Mouse (Mus musculus) heart, embryonic 16.5 days (tissue): ENCODE data around the gene Hsdl2. TPM values are rescaled to one million over a fixed set of nuclear protein-coding genes. Genes with fewer than 3 reads are reported as not detected.

Source experiments
- ATAC-seq: fragments of 200-750 bp; cut with Nextera tagmentation; replicated peaks from 2 replicates; pipeline ENCODE4 v1.8.0; 2017; ENCODE audit warnings: moderate number of reproducible peaks; ENCODE audit not compliant: insufficient read depth, low FRiP score; ENCODE audit errors: extremely low read depth
- H3K27ac ChIP-seq: fragments of 300-500 bp; sonication (generic); 2 replicates; pipeline ENCODE4 v1.5.1; 2014; ENCODE audit warnings: mild to moderate bottlenecking, low read length, control low read depth, moderate library complexity
- H3K27me3 ChIP-seq: fragments of 300-500 bp; sonication (generic); 2 replicates; pipeline ENCODE4 v1.6.1; 2014; ENCODE audit warnings: low read length, mixed read lengths; ENCODE audit not compliant: control insufficient read depth, insufficient read depth
- H3K36me3 ChIP-seq: fragments of 300-500 bp; sonication (generic); 2 replicates; pipeline ENCODE4 v1.6.1; 2014; ENCODE audit not compliant: control insufficient read depth, insufficient read depth
- H3K4me1 ChIP-seq: fragments of 300-500 bp; sonication (generic); 2 replicates; pipeline ENCODE4 v1.6.1; 2014; ENCODE audit warnings: low read length, mixed read lengths; ENCODE audit not compliant: control insufficient read depth, insufficient read depth
- H3K4me2 ChIP-seq: fragments of 300-500 bp; sonication (generic); 2 replicates; pipeline ENCODE4 v1.6.1; 2014; ENCODE audit warnings: low read depth, mild to moderate bottlenecking, control low read depth, low read length
- H3K4me3 ChIP-seq: fragments of 300-500 bp; sonication (generic); 2 replicates; pipeline ENCODE4 v1.5.1; 2014; ENCODE audit warnings: mild to moderate bottlenecking, control low read depth, low read length
- H3K9ac ChIP-seq: fragments of 300-500 bp; sonication (generic); 2 replicates; pipeline ENCODE4 v1.6.1; 2014; ENCODE audit warnings: low read length, control low read depth
- H3K9me3 ChIP-seq: fragments of 300-500 bp; sonication (generic); replicated peaks from 2 replicates; pipeline ENCODE4 v1.6.1; 2016; ENCODE audit warnings: low read length; ENCODE audit not compliant: control insufficient read depth
- WGBS: fragments of 180-500 bp; shearing (Covaris S2); extraction: QIAGEN DNeasy Blood & Tissue Kit; methylation state at CpG from one replicate; pipeline ENCODE4 v1.1.7; 2014; 5-methylcytosine and 5-hydroxymethylcytosine counted together
- polyA plus RNA-seq: library from polyadenylated mRNA; unstranded; fragments of >200 nt; fragmentation: Nextera tagmentation; extraction: Ambion mirVana; gene quantifications from 2 replicates; pipeline ENCODE4 v1.2.1, GENCODE M21; 2015

The Hsdl2 gene
- polyA plus RNA-seq, 1 experiment from 2014 or later, result 88.0 TPM

- no peak for ATAC-seq
- 39% methylated on average over 7 of the region's 7 CpGs for WGBS
- no peak overlapping the region for H3K9ac ChIP-seq
Measured at GRCm38 (mm10) chr4:59629076-59629874, 47.9 kb downstream of the Hsdl2 start.

GRCm38 (mm10) chr4:59630122-59630521 is 48.8 kb downstream of the Hsdl2 start:
- Histone ChIP-seq H3K27me3 (no peaks in the 10 kb centered on the region), H3K4me2 (peak overlapping the region; percentile 30; the same call in 1 of the 2 replicates), H3K4me1 (peaks cover 15% of the 10 kb centered on the region), H3K27ac (no peak overlapping the region), H3K9ac (peak overlapping the region; percentile 41; the same call in 1 of the 2 replicates), H3K4me3 (no peak overlapping the region), H3K36me3 (no peaks in the 10 kb centered on the region), H3K9me3 (no peaks in the 10 kb centered on the region)
- no peak for ATAC-seq
- 47% methylated on average over 9 of the region's 9 CpGs for WGBS

More at GRCm38 (mm10) chr4:59629076-59629874, 47.9 kb downstream of the Hsdl2 start:
- Histone ChIP-seq H3K27me3 (no peaks in the 10 kb centered on the region), H3K9me3 (no peaks in the 10 kb centered on the region), H3K36me3 (no peaks in the 10 kb centered on the region), H3K4me3 (no peak overlapping the region), H3K4me2 (no peak overlapping the region), H3K27ac (no peak overlapping the region), H3K4me1 (peaks cover 15% of the 10 kb centered on the region)

GRCm38 (mm10) chr4:59634532-59634931 is 53.2 kb downstream of the Hsdl2 start:
- Histone ChIP-seq H3K9me3 (no peaks in the 10 kb centered on the region), H3K4me1 (peaks cover 23% of the 10 kb centered on the region), H3K9ac (no peak overlapping the region), H3K27ac (no peak overlapping the region), H3K4me2 (no peak overlapping the region), H3K36me3 (no peaks in the 10 kb centered on the region), H3K27me3 (no peaks in the 10 kb centered on the region), H3K4me3 (no peak overlapping the region)
- no peak for ATAC-seq
- WGBS, result 71% methylated on average over 1 of the region's 1 CpGs

- Histone ChIP-seq H3K4me1 (peaks cover 29% of the 10 kb centered on the region), H3K9me3 (no peaks in the 10 kb centered on the region), H3K36me3 (no peaks in the 10 kb centered on the region), H3K27me3 (no peaks in the 10 kb centered on the region), H3K9ac (0 out of 2 replicates have a peak overlapping the region, but pooled peaks have one; percentile 11), H3K4me2 (peak overlapping the region; percentile 12; the same call in 1 of the 2 replicates), H3K27ac (peak overlapping the region; percentile 69), H3K4me3 (no peak overlapping the region)
- ATAC-seq, result no peak
Measured at GRCm38 (mm10) chr4:59639163-59639562, 57.8 kb downstream of the Hsdl2 start.

- 69% methylated on average over 2 of the region's 2 CpGs for WGBS
- H3K36me3 ChIP-seq, result no peaks in the 10 kb centered on the region
- H3K27me3 ChIP-seq, result no peaks in the 10 kb centered on the region
- no peak overlapping the region for H3K4me3 ChIP-seq
- H3K27ac ChIP-seq, result no peak overlapping the region
- H3K9me3 ChIP-seq, result no peaks in the 10 kb centered on the region
- H3K9ac ChIP-seq, result no peak overlapping the region
- no peak overlapping the region for H3K4me2 ChIP-seq
- no peak for ATAC-seq
- H3K4me1 ChIP-seq, result peaks cover 23% of the 10 kb centered on the region
Measured at GRCm38 (mm10) chr4:59640720-59641119, 59.4 kb downstream of the Hsdl2 start.

- no peak for ATAC-seq
- peaks cover 21% of the 10 kb centered on the region for H3K4me1 ChIP-seq
Measured at GRCm38 (mm10) chr4:59642039-59642438, 60.7 kb downstream of the Hsdl2 start.

GRCm38 (mm10) chr4:59642657-59643056 is 61.3 kb downstream of the Hsdl2 start:
- no peaks in the 10 kb centered on the region for H3K36me3 ChIP-seq
- H3K9ac ChIP-seq, result no peak overlapping the region
- no peaks in the 10 kb centered on the region for H3K9me3 ChIP-seq
- H3K27ac ChIP-seq, result no peak overlapping the region
- H3K27me3 ChIP-seq, result no peaks in the 10 kb centered on the region
- no peak overlapping the region for H3K4me3 ChIP-seq
- ATAC-seq, result no peak
- 84% methylated on average over 2 of the region's 2 CpGs for WGBS
- no peak overlapping the region for H3K4me2 ChIP-seq
- H3K4me1 ChIP-seq, result peaks cover 21% of the 10 kb centered on the region

More at GRCm38 (mm10) chr4:59642039-59642438, 60.7 kb downstream of the Hsdl2 start:
- no peak overlapping the region for H3K9ac ChIP-seq
- H3K36me3 ChIP-seq, result no peaks in the 10 kb centered on the region
- H3K4me2 ChIP-seq, result no peak overlapping the region
- WGBS, result 87% methylated on average over 3 of the region's 3 CpGs
- H3K9me3 ChIP-seq, result no peaks in the 10 kb centered on the region
- no peak overlapping the region for H3K27ac ChIP-seq
- no peak overlapping the region for H3K4me3 ChIP-seq
- H3K27me3 ChIP-seq, result no peaks in the 10 kb centered on the region

GRCm38 (mm10) chr4:59644431-59644830 is 63.1 kb downstream of the Hsdl2 start:
- H3K27me3 ChIP-seq, result no peaks in the 10 kb centered on the region
- peaks cover 12% of the 10 kb centered on the region for H3K4me1 ChIP-seq
- 81% methylated on average over 3 of the region's 3 CpGs for WGBS
- ATAC-seq, result no peak
- no peak overlapping the region for H3K9ac ChIP-seq
- no peak overlapping the region for H3K27ac ChIP-seq
- no peaks in the 10 kb centered on the region for H3K36me3 ChIP-seq
- no peaks in the 10 kb centered on the region for H3K9me3 ChIP-seq
- H3K4me3 ChIP-seq, result no peak overlapping the region
- no peak overlapping the region for H3K4me2 ChIP-seq

- Histone ChIP-seq H3K27me3 (no peaks in the 10 kb centered on the region), H3K4me1 (peaks cover 7% of the 10 kb centered on the region), H3K9ac (no peak overlapping the region), H3K27ac (no peak overlapping the region), H3K4me2 (no peak overlapping the region), H3K4me3 (no peak overlapping the region), H3K36me3 (no peaks in the 10 kb centered on the region), H3K9me3 (no peaks in the 10 kb centered on the region)
- no peak for ATAC-seq
- 92% methylated on average over 4 of the region's 4 CpGs for WGBS
Measured at GRCm38 (mm10) chr4:59644992-59645391, 63.6 kb downstream of the Hsdl2 start.
